ENCODE assay signal across 9 mouse cellular contexts in genomic region chr11:106789649-106790048, GRCm38 (mm10). TPM values are rescaled to one million over a fixed set of nuclear protein-coding genes. Genes with fewer than 3 reads are reported as not detected.
DNase-seq lines count a peak whose midpoint lies in the region; ATAC-seq and TF ChIP-seq lines count a peak whose summit lies in the region.
"Had no signal": no experiment of that assay in that cellular context is flagged by ENCODE, and none has a peak within 500 bp of the region (broad histone marks: within the 10 kb centered on the region; RNA-seq: fewer than 3 reads in every experiment).

No protein-coding gene starts in this region.

- H3K9ac ChIP-seq in embryonic facial prominence, embryonic 11.5 days (replicated peaks; ENCODE audit: low read length) = peak overlapping the region; percentile 99
- peak overlapping the region; percentile 99 for H3K9ac ChIP-seq in limb, embryonic 13.5 days

- peak overlapping the region; percentile 48 for H3K4me2 ChIP-seq in embryonic facial prominence, embryonic 11.5 days (ENCODE audit: low read depth, low read length)
- peak overlapping the region; percentile 84 for H3K4me2 ChIP-seq in limb, embryonic 13.5 days (replicated peaks)

- H3K27me3 ChIP-seq in embryonic facial prominence, embryonic 11.5 days (ENCODE audit: control insufficient read depth, insufficient read depth, low read length) = no peaks in the 10 kb centered on the region
- H3K27me3 ChIP-seq in limb, embryonic 13.5 days = no peaks in the 10 kb centered on the region
- no peaks in the 10 kb centered on the region for H3K27me3 ChIP-seq in small intestine, adult 2 months (ENCODE audit: control insufficient read depth, insufficient read depth, low read length)
- H3K27me3 ChIP-seq: Patski had no signal

- no peaks in the 10 kb centered on the region for H3K9me3 ChIP-seq in embryonic facial prominence, embryonic 11.5 days (replicated peaks; ENCODE audit: control insufficient read depth, low read length)
- H3K9me3 ChIP-seq in limb, embryonic 13.5 days = no peaks in the 10 kb centered on the region

- ATAC-seq in embryonic facial prominence, embryonic 11.5 days (replicated peaks; ENCODE audit: insufficient number of reproducible peaks, low FRiP score, low TSS enrichment, low read depth) = no peak
- ATAC-seq in limb, embryonic 13.5 days (ENCODE audit: low FRiP score, low read depth) = no peak

- H3K4me3 ChIP-seq in embryonic facial prominence, embryonic 11.5 days (ENCODE audit: low read depth, low read length) = peak overlapping the region; percentile 83
- H3K4me3 ChIP-seq in limb, embryonic 13.5 days = peak overlapping the region; percentile 94
- H3K4me3 ChIP-seq in small intestine, adult 2 months (ENCODE audit: low read depth, low read length) = peak overlapping the region; percentile 82

- no peaks in the 10 kb centered on the region for H3K4me1 ChIP-seq in embryonic facial prominence, embryonic 11.5 days (ENCODE audit: control insufficient read depth, insufficient read depth, low read length)
- peaks cover 38% of the 10 kb centered on the region for H3K4me1 ChIP-seq in limb, embryonic 13.5 days
- peaks cover 2% of the 10 kb centered on the region; the same call in 1 of the 2 replicates for H3K4me1 ChIP-seq in small intestine, adult 2 months (ENCODE audit: control insufficient read depth, insufficient read depth, insufficient read length, low read length)

- no peak overlapping the region for H3K27ac ChIP-seq in embryonic facial prominence, embryonic 11.5 days (replicated peaks; ENCODE audit: low read depth, low read length)
- H3K27ac ChIP-seq in limb, embryonic 13.5 days = peak overlapping the region; percentile 97; the same call in 1 of the 2 replicates
- peak overlapping the region; percentile 98 for H3K27ac ChIP-seq in small intestine, adult 2 months (ENCODE audit: insufficient read depth, low read depth, low read length)

- TF ChIP-seq CTCF in small intestine, adult 2 months (IDR thresholded peaks at IDR 0.05; ENCODE audit: extremely low read depth, insufficient read length, insufficient replicate concordance, low read depth, low read length) = no peak

- peaks cover 5% of the 10 kb centered on the region for H3K36me3 ChIP-seq in embryonic facial prominence, embryonic 11.5 days (replicated peaks; ENCODE audit: control insufficient read depth, insufficient read depth, low read depth, low read length)
- peaks cover 47% of the 10 kb centered on the region for H3K36me3 ChIP-seq in limb, embryonic 13.5 days
- H3K36me3 ChIP-seq in small intestine, adult 2 months (ENCODE audit: control insufficient read depth, insufficient read depth, low read length) = peaks cover 32% of the 10 kb centered on the region

- TF ChIP-seq POLR2A in small intestine, adult 2 months (IDR thresholded peaks at IDR 0.05; ENCODE audit: low read depth, low read length) = no peak

- DNase-seq in cerebellum, postnatal 10 days = peak; percentile 38 to 58
- DNase-seq in cerebellum, adult 8-10 months = no peak
- DNase-seq in 416B (ENCODE audit: low read depth) = peak; percentile 69
- DNase-seq in embryonic facial prominence, embryonic 11.5 days (ENCODE audit: low spot score) = peak; percentile 54
- no peak for DNase-seq in frontal cortex, postnatal 10 days (ENCODE audit: low spot score in 2 of 2)
- DNase-seq in layer of hippocampus, postnatal 25 days (ENCODE audit: extremely low spot score in 1 of 2, low spot score in 1 of 2) = no peak

- 2% methylated on average over 6 of the region's 6 CpGs for WGBS in embryonic facial prominence, embryonic 11.5 days
- under 1% methylated on average over 6 of the region's 6 CpGs for WGBS in limb, embryonic 13.5 days
- WGBS in small intestine, adult 2 months = under 1% methylated on average over 6 of the region's 6 CpGs

RNA-seq across cellular contexts. Expression of gene Cep95, which starts 0.6 kb away (rescaled TPM):
- polyA plus RNA-seq in embryonic facial prominence, embryonic 11.5 days (2014; fragmentation: Nextera tagmentation; extraction: Ambion mirVana) = 21.1 and 22.6 TPM in 2 replicates
- polyA plus RNA-seq in limb, embryonic 13.5 days (2015; fragmentation: Nextera tagmentation; extraction: Ambion mirVana) = 23.5 and 28.9 TPM in 2 replicates
- polyA plus RNA-seq in small intestine, adult 2 months (2012; rRNA removed) = 0.37 and 0.95 TPM in 2 replicates
- total RNA-seq in layer of hippocampus, postnatal 25 days (2021) = 10 to 100 TPM; 11.3 to 15.8 TPM

RNA-seq across cellular contexts. Expression of gene Ddx5, which starts 0.7 kb away (rescaled TPM):
- polyA plus RNA-seq in embryonic facial prominence, embryonic 11.5 days (2014; fragmentation: Nextera tagmentation; extraction: Ambion mirVana) = 498 and 533 TPM in 2 replicates
- polyA plus RNA-seq in limb, embryonic 13.5 days (2015; fragmentation: Nextera tagmentation; extraction: Ambion mirVana) = 359 and 363 TPM in 2 replicates
- 247 and 493 TPM in 2 replicates for polyA plus RNA-seq in small intestine, adult 2 months (2012; rRNA removed)
- 100 to 1,000 TPM; 711 to 757 TPM for total RNA-seq in layer of hippocampus, postnatal 25 days (2021)

RNA-seq across cellular contexts. Expression of gene Polg2, which starts 10.3 kb away (rescaled TPM):
- 7.3 and 12.7 TPM in 2 replicates for polyA plus RNA-seq in embryonic facial prominence, embryonic 11.5 days (2014; fragmentation: Nextera tagmentation; extraction: Ambion mirVana)
- polyA plus RNA-seq in limb, embryonic 13.5 days (2015; fragmentation: Nextera tagmentation; extraction: Ambion mirVana) = 13.2 and 15.0 TPM in 2 replicates
- polyA plus RNA-seq in small intestine, adult 2 months (2012; rRNA removed) = 4.4 and 11.0 TPM in 2 replicates
- total RNA-seq in layer of hippocampus, postnatal 25 days (2021) = 1 to 10 TPM; 4.0 to 4.1 TPM

RNA-seq across cellular contexts. Expression of gene Milr1, which starts 38.6 kb away (rescaled TPM):
- polyA plus RNA-seq in embryonic facial prominence, embryonic 11.5 days (2014; fragmentation: Nextera tagmentation; extraction: Ambion mirVana) = 0.47 and 0.94 TPM in 2 replicates
- 1.4 and 2.2 TPM in 2 replicates for polyA plus RNA-seq in limb, embryonic 13.5 days (2015; fragmentation: Nextera tagmentation; extraction: Ambion mirVana)
- polyA plus RNA-seq in small intestine, adult 2 months (2012; rRNA removed) = 0.30 and 0.77 TPM in 2 replicates
- not detected for total RNA-seq in layer of hippocampus, postnatal 25 days (2021)

RNA-seq across cellular contexts. Expression of gene Pecam1, which starts 39.2 kb away (rescaled TPM):
- polyA plus RNA-seq in embryonic facial prominence, embryonic 11.5 days (2014; fragmentation: Nextera tagmentation; extraction: Ambion mirVana) = 26.7 and 29.7 TPM in 2 replicates
- 33.5 and 36.8 TPM in 2 replicates for polyA plus RNA-seq in limb, embryonic 13.5 days (2015; fragmentation: Nextera tagmentation; extraction: Ambion mirVana)
- 6.3 and 10.7 TPM in 2 replicates for polyA plus RNA-seq in small intestine, adult 2 months (2012; rRNA removed)
- 10 to 100 TPM; 13.6 to 16.6 TPM for total RNA-seq in layer of hippocampus, postnatal 25 days (2021)

Comparison
In these comparisons a context has a peak if more than half of its experiments do, and no peak if none do; other contexts are left out.
1. DNase-seq: peak in cerebellum, postnatal 10 days (2 of 2), 416B (single experiment) and embryonic facial prominence, embryonic 11.5 days (single experiment); none in cerebellum, adult 8-10 months (single experiment), frontal cortex, postnatal 10 days (0 of 2) and layer of hippocampus, postnatal 25 days (0 of 2).
2. RNA of gene Cep95, which starts 0.6 kb away (polyA plus RNA-seq): 23.5 to 28.9 TPM in limb, embryonic 13.5 days and 21.1 to 22.6 TPM in embryonic facial prominence, embryonic 11.5 days; 0.37 to 0.95 TPM in small intestine, adult 2 months; every median in the first group is over 10 times any median in the second.
3. Peak in every context shown above with its lines, with median percentiles within 50 percentile points of each other: H3K4me3 ChIP-seq.